Mouse (Mus musculus) layer of hippocampus, adult 8-10 months (tissue): ENCODE measurements at regions not wholly inside any gene's neighbourhood (a gene's known extent, or its start where the extent isn't known, plus 50 kb on each side); places are given as distances from the start of the nearest gene placed in this dataset.

Experiments used
- DNase-seq, 2 experiments: peaks; one replicate each; pipeline ENCODE4 v3.0.0; 2022; ENCODE audit warnings: low spot score in 2 of 2
- microRNA-seq, 2 experiments: library from miRNA; unstranded; fragments of <30 nt; microRNA quantifications; one replicate each; pipeline ENCODE4 v1.2.0; 2022

DNA sequence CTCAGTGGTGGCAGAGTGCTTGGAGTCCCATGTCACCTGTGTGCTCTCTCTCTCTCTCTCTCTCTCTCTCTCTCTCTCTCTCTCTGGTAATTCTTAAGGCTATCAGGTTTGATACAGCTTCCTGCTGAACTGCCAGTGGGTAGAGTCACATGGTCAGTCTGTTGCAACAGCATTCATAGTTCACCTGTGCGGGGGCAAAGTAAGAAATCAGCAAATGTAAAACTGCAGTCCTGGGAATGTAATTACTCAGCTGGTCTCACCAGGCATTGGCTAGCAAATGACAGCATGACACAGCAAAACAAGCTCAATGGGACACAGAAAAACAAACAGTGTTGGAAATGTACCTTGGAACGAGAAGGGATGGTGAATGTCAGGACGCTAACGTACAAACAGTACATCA lies 422.7 kb downstream of the Ppargc1a start:
- no peak for DNase-seq

GRCm38 (mm10) chr5:51125091-51125490 lies 442.4 kb downstream of the Ppargc1a start:
- no peak for DNase-seq

DNA sequence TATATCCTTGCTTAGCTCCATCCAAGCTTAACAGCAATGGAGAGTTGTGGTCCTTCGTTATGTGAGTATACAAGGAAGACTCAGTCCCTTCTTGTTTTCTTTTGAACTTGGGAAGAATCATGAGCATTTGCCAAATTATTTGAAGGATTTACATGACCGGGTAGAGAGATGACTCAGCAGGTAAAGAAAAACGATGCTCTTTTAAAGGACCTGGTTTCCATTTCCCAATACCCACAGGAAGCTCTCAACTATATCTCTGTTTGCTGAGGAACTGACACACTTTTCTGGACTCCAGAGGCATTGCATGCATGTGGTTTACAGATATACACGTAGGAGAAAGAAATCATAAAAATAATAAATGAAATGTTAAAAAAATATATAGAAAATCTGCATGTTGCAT lies 457.5 kb downstream of the Ppargc1a start:
- no peak for DNase-seq

- no peak for DNase-seq
Observed at GRCm38 (mm10) chr5:51108737-51109136, 458.8 kb downstream of the Ppargc1a start.

DNA sequence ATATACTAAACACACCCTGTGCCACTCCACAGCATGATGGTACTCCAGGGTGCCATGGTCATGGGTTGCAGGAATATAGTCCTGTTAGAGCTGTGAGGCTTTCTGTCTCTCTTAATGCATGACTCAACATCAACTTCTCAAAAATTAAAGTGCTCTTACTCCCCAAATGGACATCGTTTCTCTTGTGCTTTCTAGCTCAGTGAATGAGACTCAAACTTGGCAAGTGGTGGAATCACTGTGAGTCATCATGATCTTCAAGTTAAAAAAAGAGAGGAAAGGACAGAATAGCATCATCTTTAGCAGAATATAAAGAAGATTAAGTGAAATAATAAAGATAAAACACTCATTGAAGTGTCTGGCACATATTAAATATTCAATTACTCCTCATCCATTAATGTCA lies 459.3 kb downstream of the Ppargc1a start:
- DNase-seq, result no peak

GRCm38 (mm10) chr5:51099902-51100301 lies 467.6 kb downstream of the Ppargc1a start:
- no peak for DNase-seq

DNA sequence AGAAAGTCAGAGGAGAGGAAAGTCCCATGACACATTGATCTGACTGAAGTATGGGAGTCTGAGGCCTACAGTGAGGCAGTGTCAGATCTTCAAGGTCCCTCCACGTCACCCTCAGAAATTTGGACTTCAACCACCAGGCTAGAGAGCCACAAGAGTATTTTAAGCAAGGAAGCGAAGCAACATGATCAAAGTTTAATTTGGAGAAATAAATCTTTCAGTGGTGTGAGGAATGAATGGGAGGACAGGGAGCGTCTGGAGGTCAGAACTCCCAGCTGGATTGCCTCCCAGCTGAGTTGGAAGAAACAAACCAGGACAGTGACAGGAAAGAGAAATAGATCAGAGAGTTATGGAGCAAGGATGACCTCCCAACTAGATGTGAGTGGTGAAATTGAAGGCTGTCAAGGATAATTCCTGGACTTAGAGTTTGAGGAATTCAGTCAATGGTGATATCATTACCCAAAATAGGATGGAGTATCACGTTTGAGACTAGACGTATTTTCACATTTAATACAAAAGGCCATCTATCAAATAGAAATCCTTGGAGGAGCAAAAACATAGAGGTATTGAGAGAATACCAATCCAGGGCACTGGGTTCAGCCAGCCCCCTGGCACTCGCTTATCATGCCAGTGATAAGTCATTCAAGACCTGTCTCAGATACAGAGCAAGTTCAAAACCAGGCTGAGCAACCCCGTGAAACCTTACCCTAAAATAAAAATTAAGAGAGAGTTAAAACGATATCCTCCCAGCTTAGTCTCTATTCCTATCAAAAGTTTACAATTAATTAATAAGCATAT lies 494.7 kb downstream of the Ppargc1a start:
- no peak for DNase-seq

GRCm38 (mm10) chr5:51072146-51072545 lies 495.4 kb downstream of the Ppargc1a start:
- DNase-seq, result no peak

- no peak for DNase-seq
Observed at GRCm38 (mm10) chr5:51069668-51070067, 497.9 kb downstream of the Ppargc1a start.

DNA sequence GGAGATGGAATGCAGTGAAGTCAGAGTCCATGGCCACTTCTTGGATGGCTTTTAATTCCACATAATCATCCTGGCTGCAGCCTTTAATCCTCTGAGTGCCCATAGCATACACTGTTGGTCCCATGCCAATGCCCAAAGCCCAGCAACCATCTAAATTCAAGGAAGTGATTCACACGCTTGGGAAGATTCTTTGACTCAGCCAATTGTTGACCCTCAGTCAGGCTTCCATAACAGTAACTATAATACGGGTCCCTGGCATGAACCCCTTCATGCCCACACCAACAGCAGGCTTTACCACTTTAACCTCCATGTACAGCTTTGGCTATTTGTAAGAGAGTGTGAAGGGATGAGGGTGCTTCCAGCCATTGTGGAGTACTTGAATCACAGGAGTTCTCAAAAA lies 521.7 kb downstream of the Ppargc1a start:
- no peak for DNase-seq

DNA sequence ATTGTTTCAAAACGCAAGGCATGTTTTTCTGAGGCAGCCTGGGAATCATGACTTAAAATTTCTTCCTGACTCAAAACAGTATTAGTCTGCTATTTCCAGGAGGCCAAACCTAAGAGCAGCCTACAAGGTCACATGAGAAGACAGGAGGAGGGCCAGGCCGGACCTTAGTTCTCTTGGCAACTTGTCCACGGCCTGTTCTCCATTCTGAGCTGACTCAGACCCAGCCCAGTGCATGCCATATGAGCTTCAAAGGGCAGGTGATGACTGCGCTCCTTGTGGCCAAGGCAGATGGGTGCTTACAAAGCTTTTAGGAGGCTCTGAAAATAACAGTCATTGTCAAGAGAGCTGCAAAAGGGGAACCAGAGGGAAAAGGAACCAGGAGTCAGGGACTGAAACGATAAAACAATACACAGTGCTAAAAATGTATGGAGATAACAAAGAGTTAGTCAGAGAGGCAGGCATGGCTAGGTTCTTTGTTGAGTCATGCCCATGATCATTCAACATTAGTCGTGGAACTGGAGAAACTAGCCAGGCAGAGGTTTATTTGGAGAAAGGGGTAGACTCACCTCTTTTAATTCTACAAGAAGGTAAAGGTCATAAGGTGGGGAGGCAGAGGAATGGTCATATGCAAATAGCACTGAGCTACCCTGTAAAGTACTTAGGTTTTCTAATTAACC lies 525.8 kb downstream of the Ppargc1a start:
- DNase-seq, result no peak

GRCm38 (mm10) chr5:51040926-51041325 lies 526.6 kb downstream of the Ppargc1a start:
- DNase-seq, result no peak

DNA sequence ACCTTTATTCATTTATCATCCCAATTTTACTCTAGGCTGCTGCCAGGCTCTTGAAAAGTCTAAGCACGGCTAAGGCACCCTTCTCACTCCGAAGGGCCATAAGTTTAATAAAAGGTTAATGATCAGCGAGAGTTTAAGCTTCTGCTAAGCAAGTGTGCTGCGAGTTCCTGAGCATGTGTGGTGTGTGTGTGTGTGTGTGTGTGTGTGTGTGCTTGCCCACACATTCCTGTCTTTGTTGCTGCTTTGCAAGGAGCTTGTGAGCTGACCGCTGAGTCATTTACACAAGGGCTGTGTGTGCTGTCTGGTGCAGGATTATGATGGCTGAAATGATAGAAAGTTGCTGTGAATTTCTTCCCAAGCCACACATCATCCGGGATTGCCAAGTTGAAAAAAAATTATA lies 527.1 kb downstream of the Ppargc1a start:
- DNase-seq, result no peak

- no peak for DNase-seq
Observed at GRCm38 (mm10) chr5:51039713-51040178, 527.8 kb downstream of the Ppargc1a start.

DNA sequence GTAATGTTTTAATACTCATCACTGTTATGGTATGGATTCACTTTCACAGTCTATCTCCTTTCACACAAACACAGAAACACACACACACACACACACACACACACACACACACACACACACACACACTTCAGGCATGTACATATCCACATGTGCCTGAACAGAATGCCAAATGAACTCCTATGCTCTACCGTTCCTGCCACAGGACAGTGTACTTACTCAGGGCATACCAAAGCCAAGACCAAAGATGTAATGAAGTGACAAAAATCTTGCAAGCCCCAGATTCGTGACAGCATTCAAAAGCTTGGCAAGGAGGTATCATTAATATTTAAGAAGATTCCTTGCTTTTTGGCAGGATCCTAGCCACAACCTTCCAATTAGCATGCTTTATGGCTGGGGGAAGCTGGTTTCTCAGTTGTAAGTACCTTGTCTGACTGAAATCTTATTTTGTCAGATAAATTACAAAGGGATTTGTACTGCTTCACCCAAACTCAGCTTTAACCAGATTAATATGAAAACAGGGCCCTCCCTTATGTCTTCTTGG lies 531.0 kb downstream of the Ppargc1a start:
- DNase-seq, result no peak

DNA sequence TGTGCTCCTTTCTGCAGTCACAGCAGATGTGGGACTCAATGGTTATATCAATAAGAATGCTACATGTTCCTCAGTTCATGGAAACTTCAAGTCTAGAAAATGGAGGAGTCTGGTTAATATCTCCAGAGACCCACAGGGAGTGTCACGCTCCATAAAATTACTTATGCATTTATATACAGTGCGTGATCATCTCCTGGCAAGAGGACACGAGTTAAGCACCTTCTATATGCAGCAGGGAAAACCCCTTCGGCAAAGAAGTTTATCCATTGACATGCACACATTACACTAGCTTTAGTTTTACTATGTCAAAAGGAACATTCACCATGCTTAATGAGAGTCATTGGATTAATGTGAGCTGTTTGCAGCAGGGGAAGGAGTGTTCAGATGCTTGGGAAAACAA lies 538.6 kb downstream of the Ppargc1a start:
- no peak for DNase-seq

- no peak for DNase-seq
Observed at GRCm38 (mm10) chr5:50990822-50991537, 576.5 kb downstream of the Ppargc1a start.

Small RNA genes lying in the stretch of these regions (microRNA-seq; reads per million reads assigned to microRNA genes)
- gene Gm44377, result 0 reads per million in 2 experiments
